Mouse (Mus musculus) ES-Bruce4 (cell line): Measurements from ENCODE around the gene Pdha1. TPM values are rescaled to one million over a fixed set of nuclear protein-coding genes. Genes with fewer than 3 reads are reported as not detected.

Source experiments
- H3K27ac ChIP-seq: 2 replicates; pipeline ENCODE4 v1.5.1; 2012; ENCODE audit warnings: low read length, inconsistent platforms; ENCODE audit not compliant: insufficient read depth
- H3K27me3 ChIP-seq: 2 replicates; pipeline ENCODE4 v1.6.1; 2012; ENCODE audit warnings: mild to moderate bottlenecking, low read length, inconsistent platforms; ENCODE audit not compliant: control insufficient read depth, poor library complexity, insufficient read depth, severe bottlenecking
- H3K36me3 ChIP-seq: 2 replicates; pipeline ENCODE4 v1.6.1; 2012; ENCODE audit warnings: inconsistent platforms, mild to moderate bottlenecking, low read length, moderate library complexity; ENCODE audit not compliant: control insufficient read depth, poor library complexity, insufficient read depth, severe bottlenecking
- H3K4me1 ChIP-seq: one replicate; pipeline ENCODE4 v1.8.1; 2011; ENCODE audit warnings: low read length; ENCODE audit not compliant: control insufficient read depth, insufficient read depth
- H3K4me3 ChIP-seq: 2 replicates; pipeline ENCODE4 v1.5.1; 2011; ENCODE audit warnings: low read depth, mild to moderate bottlenecking, low read length
- H3K9ac ChIP-seq: 2 replicates; pipeline ENCODE4 v1.6.1; 2012; ENCODE audit warnings: low read depth, mild to moderate bottlenecking, inconsistent platforms; ENCODE audit not compliant: poor library complexity, severe bottlenecking
- H3K9me3 ChIP-seq: replicated peaks from 2 replicates; pipeline ENCODE4 v1.6.1; 2012; ENCODE audit warnings: mild to moderate bottlenecking, low read length, inconsistent platforms; ENCODE audit not compliant: control insufficient read depth, poor library complexity, insufficient read depth, severe bottlenecking
- CTCF ChIP-seq: IDR thresholded peaks from one replicate; pipeline ENCODE4 v1.8.1; 2011; ENCODE audit warnings: low read depth, low read length
- EP300 ChIP-seq: IDR thresholded peaks from 2 replicates; pipeline ENCODE4 v1.6.1; 2011; ENCODE audit warnings: low read depth, low read length; ENCODE audit not compliant: insufficient read depth
- POLR2A ChIP-seq: IDR thresholded peaks from one replicate; pipeline ENCODE4 v1.8.1; 2011; ENCODE audit warnings: low read length; ENCODE audit not compliant: insufficient read depth
- polyA plus RNA-seq: library from polyadenylated mRNA; stranded (reverse); fragments of >200 nt; gene quantifications from 2 replicates; pipeline ENCODE4 v1.2.4, GENCODE M21; 2011; ENCODE audit warnings: low read depth; ENCODE audit not compliant: missing spikeins, insufficient read depth, insufficient read length

Pdha1 gene
- polyA plus RNA-seq, 1 experiment, result 258 TPM

GRCm38 (mm10) chrX:160091973-160092372, 46.2 kb downstream of the Pdha1 start:
- Histone ChIP-seq H3K36me3 (no peaks in the 10 kb centered on the region), H3K9me3 (no peaks in the 10 kb centered on the region), H3K27me3 (no peaks in the 10 kb centered on the region), H3K4me3 (no peak overlapping the region), H3K27ac (no peak overlapping the region), H3K9ac (no peak overlapping the region), H3K4me1 (no peaks in the 10 kb centered on the region)
- TF ChIP-seq CTCF (no peak), EP300 (no peak), POLR2A (no peak)

Other genes starting within 250 kb of the Pdha1 start
- gene Map3k15, start 150.0 kb downstream of the Pdha1 start, polyA plus RNA-seq, result 19.5 and 20.2 TPM in 2 replicates